Mouse (Mus musculus): Measurements from ENCODE around the gene Cym.

Gene Cym

DNA sequence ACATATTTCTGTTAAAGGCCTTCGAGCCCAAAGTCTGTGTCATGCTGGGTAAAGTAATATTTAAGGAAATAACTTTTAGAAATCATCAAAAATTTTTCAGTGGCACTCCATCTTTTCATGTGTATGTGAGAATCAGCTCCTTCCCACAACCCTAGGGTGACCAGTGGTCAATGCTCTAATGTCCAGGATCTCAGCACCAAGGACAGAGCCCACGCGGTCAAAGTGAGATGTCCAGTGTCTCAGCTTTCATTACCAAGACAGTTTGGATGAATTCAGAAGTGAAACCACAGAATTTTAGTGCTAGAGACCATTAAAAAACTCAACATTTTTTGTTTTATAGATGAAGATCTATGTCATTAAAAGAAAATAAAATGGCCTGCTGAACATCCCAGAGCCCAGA, 49.6 kb downstream of the Cym start:
- DNase-seq (ENCODE audit: low read depth in 2 of 2, low spot score in 2 of 2): no peak

DNA sequence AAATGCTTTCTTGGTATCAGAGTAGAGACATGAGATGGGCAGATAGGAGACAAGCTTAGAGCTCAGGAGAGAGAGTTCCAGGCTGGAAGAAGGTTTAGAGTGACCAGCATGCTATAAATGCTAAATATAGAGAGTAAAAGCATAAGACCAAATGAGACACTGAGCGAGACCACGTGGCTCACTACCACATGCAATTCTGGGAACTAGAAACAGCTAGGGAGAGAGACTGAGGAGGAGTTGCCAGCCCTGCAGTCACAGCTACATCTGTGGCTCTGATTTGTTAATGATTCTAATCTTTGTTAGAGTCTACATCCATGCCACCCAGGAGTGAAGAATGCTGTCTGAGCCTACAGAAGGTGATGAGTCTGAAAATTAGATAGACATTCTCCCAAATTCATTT, 52.0 kb downstream of the Cym start:
- DNase-seq (ENCODE audit: low read depth in 2 of 2, low spot score in 2 of 2): no peak

DNA sequence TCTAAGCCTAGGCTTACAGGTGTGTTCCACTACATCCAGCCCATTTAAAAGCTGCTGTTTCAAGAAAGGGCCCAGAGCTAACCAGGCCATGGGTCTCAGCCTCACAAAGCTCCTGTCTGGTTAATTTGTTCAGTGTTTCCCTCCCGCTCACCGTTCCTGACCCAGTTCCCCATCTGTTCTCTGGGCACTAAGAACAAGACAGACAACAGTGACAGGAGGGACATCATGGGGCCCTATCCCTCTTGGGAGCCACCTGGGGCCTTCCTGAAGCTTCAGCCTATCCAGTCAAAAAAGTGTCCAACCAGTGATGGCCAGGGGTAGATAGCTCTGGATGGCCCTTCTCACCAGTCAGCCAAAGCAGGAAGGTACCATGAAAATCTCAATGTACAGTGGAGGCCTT, 58.8 kb downstream of the Cym start:
- DNase-seq (ENCODE audit: low read depth in 2 of 2, low spot score in 2 of 2): no peak

Data from CD8-positive naive resting alpha-beta T cell, adult 2 months (primary cell).